Mouse (Mus musculus) 3134 (cell line): ENCODE results near the gene Snx25.
"Not testable (repeated sequence)": the region's sequence is repeated elsewhere in the genome, so short reads cannot be mapped to it uniquely, and the experiment has no call there.

Experiments
- DNase-seq: peaks from one replicate; pipeline ENCODE4 v3.0.0-alpha.2; 2011; ENCODE audit warnings: low spot score; ENCODE audit not compliant: insufficient read length; ENCODE audit errors: extremely low read depth

The Snx25 gene

GRCm38 (mm10) chr8:46137843-46138596 lies 13.9 kb downstream of the Snx25 start:
- no peak for DNase-seq

GRCm38 (mm10) chr8:46137336-46137735 lies 14.6 kb downstream of the Snx25 start:
- no peak for DNase-seq

- not testable (repeated sequence) for DNase-seq
These were observed 16.4 kb downstream of the Snx25 start for GRCm38 (mm10) chr8:46135546-46135945.

- DNase-seq, result no peak
These were observed 21.5 kb downstream of the Snx25 start for GRCm38 (mm10) chr8:46130426-46130825.

GRCm38 (mm10) chr8:46122498-46122897 lies 29.5 kb downstream of the Snx25 start:
- DNase-seq, result no peak

GRCm38 (mm10) chr8:46119176-46119575 lies 32.8 kb downstream of the Snx25 start:
- DNase-seq, result no peak

GRCm38 (mm10) chr8:46117172-46117571 lies 34.8 kb downstream of the Snx25 start:
- no peak for DNase-seq

GRCm38 (mm10) chr8:46113421-46114170 lies 38.4 kb downstream of the Snx25 start:
- not testable (repeated sequence) for DNase-seq

GRCm38 (mm10) chr8:46107690-46108089 lies 44.3 kb downstream of the Snx25 start:
- no peak for DNase-seq

- DNase-seq, result no peak
These were observed 48.5 kb downstream of the Snx25 start for GRCm38 (mm10) chr8:46103434-46103833.

- no peak for DNase-seq
These were observed 59.1 kb downstream of the Snx25 start for GRCm38 (mm10) chr8:46092667-46093360.

- DNase-seq, result no peak
These were observed 68.8 kb downstream of the Snx25 start for GRCm38 (mm10) chr8:46083141-46083540.

- no peak for DNase-seq
These were observed 70.9 kb downstream of the Snx25 start for GRCm38 (mm10) chr8:46081030-46081429.

- DNase-seq, result no peak
These were observed 73.1 kb downstream of the Snx25 start for GRCm38 (mm10) chr8:46078866-46079265.

- no peak for DNase-seq
These were observed 76.7 kb downstream of the Snx25 start for GRCm38 (mm10) chr8:46075223-46075622.

- DNase-seq, result no peak
These were observed 78.3 kb downstream of the Snx25 start for GRCm38 (mm10) chr8:46073540-46074140.

GRCm38 (mm10) chr8:46072798-46073197 lies 79.2 kb downstream of the Snx25 start:
- no peak for DNase-seq

GRCm38 (mm10) chr8:46040260-46040659 lies 111.7 kb downstream of the Snx25 start:
- no peak for DNase-seq

GRCm38 (mm10) chr8:46039666-46040065 lies 112.3 kb downstream of the Snx25 start:
- DNase-seq, result no peak

- DNase-seq, result no peak
These were observed 115.7 kb downstream of the Snx25 start for GRCm38 (mm10) chr8:46036217-46036616.

- no peak for DNase-seq
These were observed 127.6 kb downstream of the Snx25 start for GRCm38 (mm10) chr8:46024392-46024791.
